Mouse (Mus musculus): Measurements from ENCODE around the gene Baiap2. TPM values are rescaled to one million over a fixed set of nuclear protein-coding genes. Genes with fewer than 3 reads are reported as not detected.

The Baiap2 gene
- polyA plus RNA-seq, 1 experiment = 0.18 TPM

DNA sequence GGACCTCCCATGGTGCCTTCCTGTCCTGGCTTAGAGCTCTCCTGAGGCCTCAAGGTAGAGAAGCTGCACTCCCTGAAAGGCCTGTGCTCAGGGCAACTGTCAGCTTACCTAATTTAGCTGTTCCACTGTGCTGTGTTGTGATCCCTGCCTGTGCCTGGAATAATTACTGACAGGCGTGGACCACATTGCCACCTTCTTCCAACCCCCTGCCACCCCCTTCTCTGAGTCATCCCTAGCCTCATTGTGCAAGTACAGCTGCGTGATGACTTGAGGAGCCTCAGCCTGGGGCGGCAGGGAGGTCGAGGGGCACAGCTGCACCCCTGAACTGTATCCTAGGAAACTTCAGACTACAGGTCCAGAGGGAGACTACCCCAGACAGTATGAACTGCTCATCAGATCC is 5.7 kb downstream of the Baiap2 start:
- TF ChIP-seq GATA1 (IDR thresholded peaks at IDR 0.05; ENCODE audit: low read length) (no peak), TAL1 (IDR thresholded peaks at IDR 0.05; ENCODE audit: low read length) (no peak)
- Histone ChIP-seq H3K4me3 (replicated peaks) (no peak overlapping the region), H3K36me3 (ENCODE audit: control insufficient read depth) (no peaks in the 10 kb centered on the region), H3K4me1 (ENCODE audit: control insufficient read depth) (peaks cover 5% of the 10 kb centered on the region), H3K27me3 (ENCODE audit: control insufficient read depth) (peaks cover 24% of the 10 kb centered on the region), H3K9me3 (ENCODE audit: control insufficient read depth, low read length) (peaks cover under 1% of the 10 kb centered on the region; the same call in 1 of the 2 replicates)

DNA sequence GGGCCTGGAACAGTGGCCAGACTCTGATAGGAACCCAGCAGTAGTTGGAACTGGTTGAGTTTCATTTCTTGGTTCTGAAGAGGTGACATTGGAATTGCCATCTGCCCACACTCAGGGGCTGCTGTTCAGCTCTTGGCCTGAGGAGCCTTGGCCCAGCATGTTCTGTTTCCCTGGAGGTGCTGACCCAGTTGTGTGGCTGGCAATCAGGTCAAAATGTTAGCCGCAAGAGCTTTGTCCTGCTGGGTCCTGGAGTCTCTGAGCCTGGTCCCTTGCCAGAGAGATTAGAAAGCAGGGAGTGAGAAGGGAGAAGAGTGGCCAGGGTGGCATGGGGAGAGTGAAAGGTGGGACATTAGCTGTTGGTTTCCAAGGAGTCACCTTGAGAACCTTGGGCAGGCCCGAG is 6.2 kb downstream of the Baiap2 start:
- TF ChIP-seq GATA1 (IDR thresholded peaks at IDR 0.05; ENCODE audit: low read length) = no peak
- no peak for TF ChIP-seq TAL1 (IDR thresholded peaks at IDR 0.05; ENCODE audit: low read length)
- H3K27me3 ChIP-seq (ENCODE audit: control insufficient read depth) = peaks cover 19% of the 10 kb centered on the region
- H3K4me3 ChIP-seq (replicated peaks) = no peak overlapping the region

DNA sequence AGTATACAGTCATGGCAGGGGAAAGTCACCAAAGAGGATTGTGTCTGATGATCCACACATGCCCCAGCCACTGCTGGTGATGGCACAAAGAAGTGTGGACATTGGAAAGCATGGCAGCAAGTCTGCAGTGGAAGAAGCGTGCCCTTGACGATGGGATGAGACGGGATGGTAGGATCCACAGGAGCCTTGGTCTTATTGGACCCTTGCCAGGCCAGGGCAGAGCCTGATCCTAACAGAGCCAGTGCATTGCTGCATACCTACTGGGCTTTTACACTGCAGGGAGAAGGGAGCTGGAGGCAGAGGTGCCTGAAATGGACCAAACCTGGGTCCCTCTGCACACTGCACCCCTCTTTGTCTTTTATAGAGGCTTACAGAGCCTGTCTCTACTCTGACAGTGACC is 8.0 kb downstream of the Baiap2 start:
- Histone ChIP-seq H3K27me3 (ENCODE audit: control insufficient read depth) (peaks cover 2% of the 10 kb centered on the region), H3K4me3 (replicated peaks) (no peak overlapping the region), H3K9me3 (ENCODE audit: control insufficient read depth, low read length) (no peaks in the 10 kb centered on the region), H3K4me1 (ENCODE audit: control insufficient read depth) (no peaks in the 10 kb centered on the region; the same call in 1 of the 2 replicates), H3K36me3 (ENCODE audit: control insufficient read depth) (no peaks in the 10 kb centered on the region)
- TF ChIP-seq TAL1 (IDR thresholded peaks at IDR 0.05; ENCODE audit: low read length) = no peak
- TF ChIP-seq GATA1 (IDR thresholded peaks at IDR 0.05; ENCODE audit: low read length) = no peak

More for the DNA sequence above, 6.2 kb downstream of the Baiap2 start:
- Histone ChIP-seq H3K4me1 (ENCODE audit: control insufficient read depth) (no peaks in the 10 kb centered on the region; the same call in 1 of the 2 replicates), H3K9me3 (ENCODE audit: control insufficient read depth, low read length) (no peaks in the 10 kb centered on the region), H3K36me3 (ENCODE audit: control insufficient read depth) (no peaks in the 10 kb centered on the region)

DNA sequence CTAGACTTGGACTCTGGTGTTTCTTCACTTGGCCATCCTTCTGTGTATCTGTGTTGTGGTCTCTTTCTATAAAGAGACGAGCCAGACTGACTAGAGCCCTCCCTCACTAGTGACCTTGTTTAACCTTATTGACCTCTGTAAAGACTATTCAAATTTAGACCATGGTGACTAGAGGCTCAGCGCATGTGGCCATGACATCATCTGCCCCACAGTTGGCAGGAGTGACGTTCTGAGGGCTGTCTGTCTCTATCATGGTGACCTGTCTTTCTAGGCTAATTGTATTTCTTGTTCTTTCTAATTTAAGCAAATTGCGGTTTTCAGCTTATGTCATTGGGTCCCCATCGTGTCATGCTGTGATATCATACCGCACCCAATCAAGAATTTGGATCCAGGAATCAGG is 8.8 kb downstream of the Baiap2 start:
- TF ChIP-seq GATA1 (IDR thresholded peaks at IDR 0.05; ENCODE audit: low read length) (no peak), TAL1 (IDR thresholded peaks at IDR 0.05; ENCODE audit: low read length) (no peak)
- no peak overlapping the region for H3K4me3 ChIP-seq (replicated peaks)
- no peaks in the 10 kb centered on the region for H3K27me3 ChIP-seq (ENCODE audit: control insufficient read depth)
- no peaks in the 10 kb centered on the region for H3K36me3 ChIP-seq (ENCODE audit: control insufficient read depth)
- no peaks in the 10 kb centered on the region; the same call in 1 of the 2 replicates for H3K4me1 ChIP-seq (ENCODE audit: control insufficient read depth)
- H3K9me3 ChIP-seq (ENCODE audit: control insufficient read depth, low read length) = no peaks in the 10 kb centered on the region

DNA sequence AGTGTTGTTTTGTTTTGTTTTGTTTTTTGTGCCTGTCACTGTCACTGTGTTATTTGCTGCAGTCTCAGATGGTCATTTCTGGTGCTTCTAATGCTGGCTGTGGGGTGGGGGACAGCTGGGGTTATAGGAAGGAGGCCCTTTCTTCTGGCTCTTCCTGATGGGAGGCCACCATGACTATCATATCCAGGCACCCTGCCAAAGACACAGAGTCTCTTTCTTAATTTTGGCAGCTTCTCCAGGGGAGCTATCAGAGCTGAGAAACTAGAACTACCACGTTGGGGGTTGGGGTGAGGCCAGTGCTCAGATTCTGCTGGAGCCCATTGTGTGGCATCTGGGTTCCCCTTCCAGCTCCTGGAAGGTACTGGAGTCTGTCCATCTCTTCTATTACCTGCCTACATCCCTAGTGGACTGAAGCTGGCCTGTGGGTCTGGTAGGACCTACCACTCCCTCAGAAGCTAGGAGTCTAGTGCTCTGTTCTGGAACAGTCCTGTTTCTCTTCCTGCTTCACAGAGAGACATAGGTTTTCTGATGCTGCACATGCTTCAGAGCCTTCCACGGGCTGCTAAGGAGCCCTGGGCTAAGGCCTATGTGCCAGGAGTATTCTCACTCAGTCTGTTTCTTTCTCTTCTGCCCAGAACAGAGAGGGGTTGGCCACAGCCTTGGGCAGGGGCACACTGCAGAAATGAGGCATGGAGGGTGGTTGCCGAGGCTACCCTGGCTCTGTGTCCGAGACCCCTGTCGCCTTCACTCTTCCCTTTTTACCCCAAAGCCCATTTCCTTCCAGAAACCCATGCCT is 10.1 kb downstream of the Baiap2 start:
- TF ChIP-seq TAL1 (IDR thresholded peaks at IDR 0.05; ENCODE audit: low read length) (no peak), GATA1 (IDR thresholded peaks at IDR 0.05; ENCODE audit: low read length) (no peak)
- Histone ChIP-seq H3K27me3 (ENCODE audit: control insufficient read depth) (no peaks in the 10 kb centered on the region), H3K36me3 (ENCODE audit: control insufficient read depth) (no peaks in the 10 kb centered on the region; the same call in 1 of the 2 replicates), H3K4me1 (ENCODE audit: control insufficient read depth) (no peaks in the 10 kb centered on the region; the same call in 1 of the 2 replicates), H3K9me3 (ENCODE audit: control insufficient read depth, low read length) (no peaks in the 10 kb centered on the region), H3K4me3 (replicated peaks) (no peak overlapping the region)

DNA sequence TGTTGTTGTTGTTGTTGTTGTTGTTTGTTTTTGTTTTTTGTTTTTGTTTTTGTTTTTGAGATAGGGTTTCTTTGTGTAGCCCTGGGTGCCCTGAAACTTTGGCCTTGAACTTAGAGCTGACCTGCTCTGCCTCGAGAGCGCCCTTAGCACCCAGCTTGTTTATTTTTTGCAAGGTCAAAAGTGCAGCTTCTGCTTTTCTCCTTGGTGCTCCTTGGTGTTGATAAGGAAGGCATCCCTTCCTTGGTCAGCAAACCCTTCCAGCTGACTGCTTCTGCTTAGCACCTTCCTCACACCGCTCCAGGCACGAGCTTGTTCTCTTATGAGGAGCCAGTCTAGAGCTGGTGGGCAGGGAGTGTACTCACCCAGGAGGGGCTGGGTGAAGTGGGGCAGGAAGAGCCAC is 11.7 kb downstream of the Baiap2 start:
- TF ChIP-seq TAL1 (IDR thresholded peaks at IDR 0.05; ENCODE audit: low read length) = no peak
- Histone ChIP-seq H3K36me3 (ENCODE audit: control insufficient read depth) (no peaks in the 10 kb centered on the region; the same call in 1 of the 2 replicates), H3K9me3 (ENCODE audit: control insufficient read depth, low read length) (no peaks in the 10 kb centered on the region), H3K4me1 (ENCODE audit: control insufficient read depth) (no peaks in the 10 kb centered on the region; the same call in 1 of the 2 replicates), H3K4me3 (replicated peaks) (no peak overlapping the region), H3K27me3 (ENCODE audit: control insufficient read depth) (no peaks in the 10 kb centered on the region)

DNA sequence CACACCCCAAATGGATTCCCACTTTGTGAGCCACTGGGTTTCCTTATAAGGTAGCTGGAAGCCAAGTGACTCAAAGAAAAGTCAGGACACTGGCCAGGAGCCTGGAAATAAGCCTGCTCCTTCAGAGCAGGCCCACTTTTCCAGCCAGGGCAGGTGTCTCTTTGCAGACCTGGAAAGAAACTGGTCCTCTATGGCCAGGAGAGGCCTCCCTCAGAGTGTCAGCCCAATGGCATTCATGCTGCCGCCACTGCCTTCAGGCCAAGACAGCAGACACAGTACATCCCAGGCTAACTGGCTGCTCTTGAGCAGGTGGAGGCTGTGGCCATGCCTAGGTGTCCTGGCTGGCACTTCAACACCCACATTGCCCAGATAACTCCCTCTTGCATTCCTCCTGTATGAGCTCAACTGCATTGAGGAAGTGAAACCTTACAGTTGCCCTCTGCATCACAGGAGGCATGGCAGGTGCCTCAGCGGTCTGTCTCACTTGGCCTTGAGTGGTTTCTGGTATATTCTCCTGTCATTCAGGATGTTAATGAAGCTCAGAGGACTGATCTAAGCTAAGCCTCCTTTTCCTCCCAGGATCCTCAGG is 12.3 kb downstream of the Baiap2 start:
- H3K4me1 ChIP-seq (ENCODE audit: control insufficient read depth) = no peaks in the 10 kb centered on the region; the same call in 1 of the 2 replicates
- no peaks in the 10 kb centered on the region; the same call in 1 of the 2 replicates for H3K36me3 ChIP-seq (ENCODE audit: control insufficient read depth)
- H3K4me3 ChIP-seq (replicated peaks) = no peak overlapping the region
- no peak for TF ChIP-seq GATA1 (IDR thresholded peaks at IDR 0.05; ENCODE audit: low read length)
- no peak for TF ChIP-seq TAL1 (IDR thresholded peaks at IDR 0.05; ENCODE audit: low read length)
- H3K9me3 ChIP-seq (ENCODE audit: control insufficient read depth, low read length) = no peaks in the 10 kb centered on the region
- no peaks in the 10 kb centered on the region for H3K27me3 ChIP-seq (ENCODE audit: control insufficient read depth)

DNA sequence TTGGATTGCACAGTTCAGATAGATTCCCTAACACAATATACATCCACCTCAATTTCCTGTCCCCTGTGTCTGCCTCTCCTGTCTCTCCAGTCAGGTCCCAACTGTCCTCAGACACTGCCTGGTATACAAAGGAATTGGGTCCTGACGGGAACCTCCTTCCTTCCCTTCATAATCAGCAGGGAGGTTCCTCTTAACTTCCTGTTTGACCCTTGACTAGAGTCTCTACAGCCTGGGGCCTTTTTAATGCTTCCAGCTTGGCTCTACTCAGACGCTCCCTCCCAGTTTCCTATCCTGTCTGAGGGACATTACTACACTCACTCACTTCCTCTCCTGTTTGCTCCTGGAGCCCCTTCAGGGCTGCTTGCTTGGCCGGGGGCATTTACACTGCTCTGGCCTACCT is 12.9 kb downstream of the Baiap2 start:
- no peak for TF ChIP-seq TAL1 (IDR thresholded peaks at IDR 0.05; ENCODE audit: low read length)
- no peak for TF ChIP-seq GATA1 (IDR thresholded peaks at IDR 0.05; ENCODE audit: low read length)
- no peak overlapping the region for H3K4me3 ChIP-seq (replicated peaks)

DNA sequence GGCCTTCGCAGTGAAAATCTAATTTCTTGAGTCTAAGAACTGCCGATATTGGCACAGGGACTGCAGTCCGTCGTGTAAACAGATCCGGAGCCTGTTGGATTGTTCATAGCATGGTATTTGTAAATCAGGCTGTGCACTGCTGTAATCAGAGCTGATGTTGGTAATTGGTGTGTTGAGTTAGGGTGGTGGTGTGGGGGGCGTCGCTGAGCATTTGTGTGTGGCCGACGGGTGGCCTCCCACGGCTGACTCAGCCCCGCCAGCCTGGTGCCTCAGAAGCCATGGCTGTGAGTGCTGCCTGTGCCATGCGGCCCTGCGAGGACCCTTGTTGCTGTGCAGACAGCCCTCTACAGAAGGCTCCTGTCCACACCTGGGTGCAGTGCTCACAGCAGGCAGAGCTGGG is 14.0 kb downstream of the Baiap2 start:
- H3K4me3 ChIP-seq (replicated peaks) = no peak overlapping the region
- TF ChIP-seq GATA1 (IDR thresholded peaks at IDR 0.05; ENCODE audit: low read length) (no peak), TAL1 (IDR thresholded peaks at IDR 0.05; ENCODE audit: low read length) (no peak)
- H3K9me3 ChIP-seq (ENCODE audit: control insufficient read depth, low read length) = no peaks in the 10 kb centered on the region
- no peaks in the 10 kb centered on the region for H3K27me3 ChIP-seq (ENCODE audit: control insufficient read depth)
- H3K4me1 ChIP-seq (ENCODE audit: control insufficient read depth) = no peaks in the 10 kb centered on the region; the same call in 1 of the 2 replicates
- H3K36me3 ChIP-seq (ENCODE audit: control insufficient read depth) = no peaks in the 10 kb centered on the region; the same call in 1 of the 2 replicates

More for the DNA sequence above, 12.9 kb downstream of the Baiap2 start:
- Histone ChIP-seq H3K27me3 (ENCODE audit: control insufficient read depth) (no peaks in the 10 kb centered on the region), H3K9me3 (ENCODE audit: control insufficient read depth, low read length) (no peaks in the 10 kb centered on the region), H3K36me3 (ENCODE audit: control insufficient read depth) (no peaks in the 10 kb centered on the region; the same call in 1 of the 2 replicates), H3K4me1 (ENCODE audit: control insufficient read depth) (no peaks in the 10 kb centered on the region; the same call in 1 of the 2 replicates)
